Mouse (Mus musculus): ENCODE data around the gene Pgap1. TPM values are rescaled to one million over a fixed set of nuclear protein-coding genes. Genes with fewer than 3 reads are reported as not detected.

The Pgap1 gene
- polyA plus RNA-seq, 1 experiment from 2014 or later, result 3.0 TPM

- WGBS, result 62% methylated on average over 8 of the region's 8 CpGs
- Histone ChIP-seq H3K36me3 (no peaks in the 10 kb centered on the region), H3K4me1 (0 out of 2 replicates have a peak, but pooled peaks cover 5% of the 10 kb centered on the region), H3K9ac (no peak overlapping the region), H3K4me2 (no peak overlapping the region), H3K27ac (replicated peaks) (no peak overlapping the region), H3K9me3 (no peaks in the 10 kb centered on the region), H3K4me3 (no peak overlapping the region), H3K27me3 (replicated peaks) (no peaks in the 10 kb centered on the region)
- no peak for ATAC-seq (ENCODE audit: extremely low read depth, insufficient number of reproducible peaks, low FRiP score, low TSS enrichment)
Measured at GRCm38 (mm10) chr1:54578358-54579184, 21.1 kb upstream of the Pgap1 start.

- H3K4me3 ChIP-seq, result no peak overlapping the region
- WGBS, result 62% methylated on average over 2 of the region's 2 CpGs
- H3K9ac ChIP-seq, result no peak overlapping the region
- no peak overlapping the region for H3K27ac ChIP-seq (replicated peaks)
- ATAC-seq (ENCODE audit: extremely low read depth, insufficient number of reproducible peaks, low FRiP score, low TSS enrichment), result no peak
- no peaks in the 10 kb centered on the region for H3K27me3 ChIP-seq (replicated peaks)
- H3K9me3 ChIP-seq, result no peaks in the 10 kb centered on the region
- no peaks in the 10 kb centered on the region for H3K4me1 ChIP-seq
- H3K36me3 ChIP-seq, result no peaks in the 10 kb centered on the region
- no peak overlapping the region for H3K4me2 ChIP-seq
Measured at GRCm38 (mm10) chr1:54569102-54569501, 11.6 kb upstream of the Pgap1 start.

- Histone ChIP-seq H3K36me3 (no peaks in the 10 kb centered on the region), H3K4me2 (no peak overlapping the region), H3K4me3 (no peak overlapping the region), H3K27me3 (replicated peaks) (no peaks in the 10 kb centered on the region), H3K27ac (replicated peaks) (no peak overlapping the region), H3K9ac (no peak overlapping the region), H3K4me1 (no peaks in the 10 kb centered on the region), H3K9me3 (no peaks in the 10 kb centered on the region)
- WGBS, result 79% methylated on average over 6 of the region's 6 CpGs
- no peak for ATAC-seq (ENCODE audit: extremely low read depth, insufficient number of reproducible peaks, low FRiP score, low TSS enrichment)
Measured at GRCm38 (mm10) chr1:54563923-54564322, 6.4 kb upstream of the Pgap1 start.

- H3K36me3 ChIP-seq, result no peaks in the 10 kb centered on the region
- H3K4me3 ChIP-seq, result peak overlapping the region; percentile 85
- H3K9ac ChIP-seq, result peak overlapping the region; percentile 89
- no peak for ATAC-seq (ENCODE audit: extremely low read depth, insufficient number of reproducible peaks, low FRiP score, low TSS enrichment)
- H3K27ac ChIP-seq (replicated peaks), result peak overlapping the region; percentile 78; the same call in 1 of the 2 replicates
- peak overlapping the region; percentile 97 for H3K4me2 ChIP-seq
- WGBS, result 4% methylated on average over 18 of the region's 18 CpGs
- H3K27me3 ChIP-seq (replicated peaks), result no peaks in the 10 kb centered on the region
- H3K9me3 ChIP-seq, result no peaks in the 10 kb centered on the region
- peaks cover 13% of the 10 kb centered on the region for H3K4me1 ChIP-seq
Measured at GRCm38 (mm10) chr1:54556586-54557221, 780 bp downstream of the Pgap1 start.

- H3K4me1 ChIP-seq, result peaks cover 13% of the 10 kb centered on the region
- WGBS, result 62% methylated on average over 4 of the region's 4 CpGs
Measured at GRCm38 (mm10) chr1:54555364-54556140, 1.9 kb downstream of the Pgap1 start.

GRCm38 (mm10) chr1:54552621-54553020 is 4.9 kb downstream of the Pgap1 start:
- Histone ChIP-seq H3K27me3 (replicated peaks) (no peaks in the 10 kb centered on the region), H3K4me1 (peaks cover 9% of the 10 kb centered on the region), H3K36me3 (peaks cover 15% of the 10 kb centered on the region), H3K9ac (no peak overlapping the region), H3K4me3 (no peak overlapping the region), H3K9me3 (no peaks in the 10 kb centered on the region), H3K27ac (replicated peaks) (no peak overlapping the region), H3K4me2 (no peak overlapping the region)
- ATAC-seq (ENCODE audit: extremely low read depth, insufficient number of reproducible peaks, low FRiP score, low TSS enrichment), result no peak
- WGBS, result 81% methylated on average over 2 of the region's 2 CpGs

More at GRCm38 (mm10) chr1:54555364-54556140, 1.9 kb downstream of the Pgap1 start:
- Histone ChIP-seq H3K9ac (no peak overlapping the region), H3K27me3 (replicated peaks) (no peaks in the 10 kb centered on the region), H3K9me3 (no peaks in the 10 kb centered on the region), H3K4me2 (no peak overlapping the region), H3K36me3 (no peaks in the 10 kb centered on the region), H3K27ac (replicated peaks) (no peak overlapping the region), H3K4me3 (no peak overlapping the region)
- ATAC-seq (ENCODE audit: extremely low read depth, insufficient number of reproducible peaks, low FRiP score, low TSS enrichment), result no peak

GRCm38 (mm10) chr1:54545200-54545599 is 12.3 kb downstream of the Pgap1 start:
- Histone ChIP-seq H3K4me1 (no peaks in the 10 kb centered on the region), H3K9ac (no peak overlapping the region), H3K27me3 (replicated peaks) (no peaks in the 10 kb centered on the region), H3K36me3 (peaks cover 42% of the 10 kb centered on the region), H3K4me3 (no peak overlapping the region), H3K27ac (replicated peaks) (no peak overlapping the region), H3K9me3 (no peaks in the 10 kb centered on the region), H3K4me2 (no peak overlapping the region)
- 87% methylated on average over 9 of the region's 9 CpGs for WGBS
- ATAC-seq (ENCODE audit: extremely low read depth, insufficient number of reproducible peaks, low FRiP score, low TSS enrichment), result no peak

- Histone ChIP-seq H3K4me2 (no peak overlapping the region), H3K9me3 (no peaks in the 10 kb centered on the region), H3K9ac (no peak overlapping the region), H3K36me3 (peaks cover 43% of the 10 kb centered on the region), H3K4me1 (no peaks in the 10 kb centered on the region), H3K27ac (replicated peaks) (no peak overlapping the region), H3K4me3 (no peak overlapping the region), H3K27me3 (replicated peaks) (no peaks in the 10 kb centered on the region)
- WGBS, result 70% methylated on average over 2 of the region's 2 CpGs
- ATAC-seq (ENCODE audit: extremely low read depth, insufficient number of reproducible peaks, low FRiP score, low TSS enrichment), result no peak
Measured at GRCm38 (mm10) chr1:54542920-54543319, 14.6 kb downstream of the Pgap1 start.

GRCm38 (mm10) chr1:54531170-54531569 is 26.3 kb downstream of the Pgap1 start:
- ATAC-seq (ENCODE audit: extremely low read depth, insufficient number of reproducible peaks, low FRiP score, low TSS enrichment), result no peak
- no peak overlapping the region for H3K27ac ChIP-seq (replicated peaks)
- WGBS, result 69% methylated on average over 6 of the region's 6 CpGs
- no peaks in the 10 kb centered on the region for H3K9me3 ChIP-seq
- H3K9ac ChIP-seq, result no peak overlapping the region
- no peak overlapping the region for H3K4me3 ChIP-seq
- peaks cover 28% of the 10 kb centered on the region for H3K36me3 ChIP-seq
- no peaks in the 10 kb centered on the region for H3K4me1 ChIP-seq
- H3K27me3 ChIP-seq (replicated peaks), result no peaks in the 10 kb centered on the region
- H3K4me2 ChIP-seq, result no peak overlapping the region

- Histone ChIP-seq H3K36me3 (peaks cover 29% of the 10 kb centered on the region), H3K9ac (no peak overlapping the region), H3K4me1 (no peaks in the 10 kb centered on the region), H3K4me3 (no peak overlapping the region), H3K27me3 (replicated peaks) (no peaks in the 10 kb centered on the region), H3K27ac (replicated peaks) (no peak overlapping the region), H3K4me2 (no peak overlapping the region), H3K9me3 (no peaks in the 10 kb centered on the region)
- no peak for ATAC-seq (ENCODE audit: extremely low read depth, insufficient number of reproducible peaks, low FRiP score, low TSS enrichment)
- WGBS, result 84% methylated on average over 2 of the region's 2 CpGs
Measured at GRCm38 (mm10) chr1:54523717-54524116, 33.8 kb downstream of the Pgap1 start.

- H3K9me3 ChIP-seq, result no peaks in the 10 kb centered on the region; the same call in 1 of the 2 replicates
- no peak overlapping the region for H3K4me2 ChIP-seq
- no peak overlapping the region for H3K9ac ChIP-seq
- H3K36me3 ChIP-seq, result peaks cover 21% of the 10 kb centered on the region
- no peaks in the 10 kb centered on the region for H3K4me1 ChIP-seq
- H3K4me3 ChIP-seq, result no peak overlapping the region
- no peak overlapping the region for H3K27ac ChIP-seq (replicated peaks)
- H3K27me3 ChIP-seq (replicated peaks), result no peaks in the 10 kb centered on the region
- 86% methylated on average over 5 of the region's 5 CpGs for WGBS
- ATAC-seq (ENCODE audit: extremely low read depth, insufficient number of reproducible peaks, low FRiP score, low TSS enrichment), result no peak
Measured at GRCm38 (mm10) chr1:54520062-54520577, 37.4 kb downstream of the Pgap1 start.

Data from heart, embryonic 13.5 days (tissue).